ENCODE assay signal across 8 mouse cellular contexts in the genomic region with DNA sequence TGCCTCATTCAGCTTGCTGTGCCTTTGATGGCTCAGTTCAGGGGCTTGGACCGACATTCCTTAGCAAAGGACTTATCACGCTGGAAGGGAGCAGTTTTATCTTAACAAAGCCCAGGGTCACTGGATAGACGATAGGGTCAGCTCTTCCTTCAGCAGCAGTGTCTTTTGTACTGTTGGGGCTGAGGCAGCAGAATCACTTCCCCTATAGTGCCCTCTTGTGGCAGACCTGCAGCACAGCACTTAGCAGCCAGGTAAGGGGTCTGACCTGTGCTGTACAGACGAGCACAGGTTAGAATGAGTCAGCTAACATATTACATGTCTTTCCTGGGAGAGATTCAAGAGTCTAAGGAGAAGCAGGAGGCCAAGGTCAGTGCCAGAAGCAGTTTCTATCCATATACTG. TPM values are rescaled to one million over a fixed set of nuclear protein-coding genes. Genes with fewer than 3 reads are reported as not detected.
A peak's percentile ranks its signal among the peaks of the same experiment; 100 is the strongest.
DNase-seq lines count a peak whose midpoint lies in the region; ATAC-seq and TF ChIP-seq lines count a peak whose summit lies in the region.

No protein-coding gene starts in this region.

- no peak overlapping the region for H3K9ac ChIP-seq in kidney, postnatal 0 days (ENCODE audit: low read depth, low read length)
- H3K9ac ChIP-seq in hindbrain, postnatal 0 days (replicated peaks; ENCODE audit: low read length) = no peak overlapping the region

- peak; percentile 67 for DNase-seq in kidney, postnatal 0 days (ENCODE audit: low spot score)
- no peak for DNase-seq in kidney, adult 11 months
- peak; percentile 31 for DNase-seq in MEL-GATA-1-ER (ENCODE audit: extremely low read depth, low read depth)
- peak; percentile 30 for DNase-seq in embryo, embryonic 11.5 days (ENCODE audit: low read depth, low spot score)
- DNase-seq in hindbrain, postnatal 0 days (ENCODE audit: low spot score) = peak; percentile 76
- DNase-seq in lung, postnatal 25 days (ENCODE audit: low spot score) = peak; percentile 38
- peak; percentile 16 for DNase-seq in skeletal muscle tissue, adult 2 months (ENCODE audit: low read depth, low spot score)
- DNase-seq in layer of hippocampus, adult 9-11 months = no peak

- 0 out of 2 replicates have a peak, but pooled peaks have one; percentile 36 for ATAC-seq in kidney, postnatal 0 days (replicated peaks; ENCODE audit: low FRiP score, low read depth)
- ATAC-seq in hindbrain, postnatal 0 days = peak; percentile 81

- TF ChIP-seq CTCF in kidney, postnatal 0 days (IDR thresholded peaks at IDR 0.05; ENCODE audit: low read depth) = peak; percentile 84
- TF ChIP-seq CTCF in hindbrain, postnatal 0 days (IDR thresholded peaks at IDR 0.05; ENCODE audit: low read depth) = peak; percentile 94

- H3K27ac ChIP-seq in kidney, postnatal 0 days = no peak overlapping the region
- H3K27ac ChIP-seq in hindbrain, postnatal 0 days = no peak overlapping the region

- H3K4me1 ChIP-seq in kidney, postnatal 0 days (replicated peaks; ENCODE audit: insufficient read depth, low read length) = 0 out of 2 replicates have a peak, but pooled peaks cover 4% of the 10 kb centered on the region
- no peaks in the 10 kb centered on the region for H3K4me1 ChIP-seq in hindbrain, postnatal 0 days (ENCODE audit: insufficient read depth, low read length)

- H3K9me3 ChIP-seq in kidney, postnatal 0 days (replicated peaks; ENCODE audit: low read length) = no peaks in the 10 kb centered on the region
- no peaks in the 10 kb centered on the region for H3K9me3 ChIP-seq in hindbrain, postnatal 0 days (ENCODE audit: low read length)

- H3K36me3 ChIP-seq in kidney, postnatal 0 days (ENCODE audit: insufficient read depth, low read length) = peaks cover 37% of the 10 kb centered on the region
- peaks cover 22% of the 10 kb centered on the region for H3K36me3 ChIP-seq in hindbrain, postnatal 0 days (ENCODE audit: insufficient read depth, low read length)

- H3K4me3 ChIP-seq in kidney, postnatal 0 days (replicated peaks; ENCODE audit: low read depth, low read length) = no peak overlapping the region
- no peak overlapping the region for H3K4me3 ChIP-seq in hindbrain, postnatal 0 days (ENCODE audit: low read length)

- H3K27me3 ChIP-seq in kidney, postnatal 0 days (ENCODE audit: insufficient read depth, low read length) = no peaks in the 10 kb centered on the region
- H3K27me3 ChIP-seq in hindbrain, postnatal 0 days (ENCODE audit: insufficient read depth, low read length) = no peaks in the 10 kb centered on the region

- no peak overlapping the region for H3K4me2 ChIP-seq in kidney, postnatal 0 days (ENCODE audit: low read length)
- H3K4me2 ChIP-seq in hindbrain, postnatal 0 days (ENCODE audit: low read depth, low read length) = no peak overlapping the region

- WGBS in kidney, postnatal 0 days = 9% methylated on average over 4 of the region's 4 CpGs
- WGBS in hindbrain, postnatal 0 days = 6% methylated on average over 4 of the region's 4 CpGs

RNA-seq across cellular contexts. Expression of a gene that starts 19.8 kb away (rescaled TPM):
- polyA plus RNA-seq in kidney, postnatal 0 days (2015; fragmentation: Nextera tagmentation; extraction: Ambion mirVana) = not detected in 2 replicates
- total RNA-seq in hindbrain, postnatal 0 days (2014; rRNA removed) = 4.0 and 5.4 TPM in 2 replicates
- 2.3 and 2.9 TPM in 2 replicates for polyA plus RNA-seq in hindbrain, postnatal 0 days (2015; fragmentation: Nextera tagmentation; extraction: Ambion mirVana)

RNA-seq across cellular contexts. Expression of a gene that starts 22.5 kb away (rescaled TPM):
- 33.3 and 34.2 TPM in 2 replicates for polyA plus RNA-seq in kidney, postnatal 0 days (2015; fragmentation: Nextera tagmentation; extraction: Ambion mirVana)
- 44.9 and 47.4 TPM in 2 replicates for total RNA-seq in hindbrain, postnatal 0 days (2014; rRNA removed)
- 34.4 and 36.2 TPM in 2 replicates for polyA plus RNA-seq in hindbrain, postnatal 0 days (2015; fragmentation: Nextera tagmentation; extraction: Ambion mirVana)

RNA-seq across cellular contexts. Expression of a gene that starts 23.4 kb away (rescaled TPM):
- 55.3 and 57.4 TPM in 2 replicates for polyA plus RNA-seq in kidney, postnatal 0 days (2015; fragmentation: Nextera tagmentation; extraction: Ambion mirVana)
- 47.7 and 58.2 TPM in 2 replicates for total RNA-seq in hindbrain, postnatal 0 days (2014; rRNA removed)
- 60.2 and 64.2 TPM in 2 replicates for polyA plus RNA-seq in hindbrain, postnatal 0 days (2015; fragmentation: Nextera tagmentation; extraction: Ambion mirVana)

RNA-seq across cellular contexts. Expression of a gene that starts 45.3 kb away (rescaled TPM):
- polyA plus RNA-seq in kidney, postnatal 0 days (2015; fragmentation: Nextera tagmentation; extraction: Ambion mirVana) = 0.80 and 0.84 TPM in 2 replicates
- 6.5 and 6.8 TPM in 2 replicates for total RNA-seq in hindbrain, postnatal 0 days (2014; rRNA removed)
- polyA plus RNA-seq in hindbrain, postnatal 0 days (2015; fragmentation: Nextera tagmentation; extraction: Ambion mirVana) = 2.0 and 2.1 TPM in 2 replicates

RNA-seq across cellular contexts. Expression of a gene that starts 53.5 kb away (rescaled TPM):
- 49.7 and 50.5 TPM in 2 replicates for polyA plus RNA-seq in kidney, postnatal 0 days (2015; fragmentation: Nextera tagmentation; extraction: Ambion mirVana)
- 20.7 and 28.4 TPM in 2 replicates for total RNA-seq in hindbrain, postnatal 0 days (2014; rRNA removed)
- polyA plus RNA-seq in hindbrain, postnatal 0 days (2015; fragmentation: Nextera tagmentation; extraction: Ambion mirVana) = 35.8 and 42.0 TPM in 2 replicates

Comparison
In these comparisons a context has a peak if more than half of its experiments do, and no peak if none do; other contexts are left out.
1. DNase-seq: peak in kidney, postnatal 0 days (single experiment), MEL-GATA-1-ER (single experiment), embryo, embryonic 11.5 days (single experiment), hindbrain, postnatal 0 days (single experiment), lung, postnatal 25 days (single experiment) and skeletal muscle tissue, adult 2 months (single experiment); none in kidney, adult 11 months (single experiment) and layer of hippocampus, adult 9-11 months (single experiment).